Comparison of ENCODE assay signal across 10 mouse cellular contexts in the genomic region with DNA sequence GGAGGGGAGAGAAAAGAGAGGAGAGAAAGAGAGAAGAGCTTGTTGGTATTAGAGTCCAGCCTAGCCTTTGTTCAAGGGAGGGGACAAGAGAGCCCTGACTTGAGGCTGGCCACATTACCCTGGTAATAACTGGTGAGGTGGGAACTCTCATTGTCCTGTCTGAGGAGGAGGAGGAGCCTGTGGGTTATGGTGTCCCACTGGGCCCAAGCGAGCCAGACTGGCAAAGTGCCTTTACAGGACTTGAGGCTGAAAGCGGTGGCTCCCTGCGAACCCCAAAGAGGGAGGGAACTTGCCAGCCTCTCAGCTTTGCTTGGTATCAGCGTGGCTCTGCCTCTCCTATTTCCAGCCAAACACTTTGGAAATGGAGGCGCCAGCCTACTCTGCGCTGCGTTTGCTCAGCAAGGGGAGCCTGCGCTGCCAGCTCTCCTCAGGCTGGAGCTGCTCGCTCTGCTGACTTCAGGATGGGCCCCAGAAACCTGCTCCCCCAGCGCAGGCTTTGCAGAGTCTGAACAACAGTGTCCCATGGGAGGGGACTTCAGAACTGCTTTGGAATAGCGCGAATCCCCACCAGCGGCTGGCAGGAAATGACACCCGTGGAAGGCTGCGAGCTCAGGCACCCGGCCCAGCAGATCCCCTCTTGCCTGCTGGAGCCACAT.
DNase-seq lines count a peak whose midpoint lies in the region; ATAC-seq and TF ChIP-seq lines count a peak whose summit lies in the region.
"Had no signal": no experiment of that assay in that cellular context is flagged by ENCODE, and none has a peak within 500 bp of the region (broad histone marks: within the 10 kb centered on the region; RNA-seq: fewer than 3 reads in every experiment).

No protein-coding gene starts in this region.

- no peak for DNase-seq in hindbrain, embryonic 11.5 days (ENCODE audit: low spot score)
- no peak for DNase-seq in midbrain, embryonic 14.5 days
- peak; percentile 64 for DNase-seq in forebrain, postnatal 0 days
- peak; percentile 26 for DNase-seq in lung, postnatal 14 days
- DNase-seq in B cell, adult 2 months = no peak
- DNase-seq: thymus, postnatal 4 days had no signal

- no peaks in the 10 kb centered on the region for H3K36me3 ChIP-seq in hindbrain, embryonic 15.5 days
- no peaks in the 10 kb centered on the region for H3K36me3 ChIP-seq in hindbrain, embryonic 11.5 days (ENCODE audit: control insufficient read depth, insufficient read depth, low read length)
- no peaks in the 10 kb centered on the region for H3K36me3 ChIP-seq in midbrain, embryonic 15.5 days (replicated peaks)
- H3K36me3 ChIP-seq in midbrain, embryonic 14.5 days (ENCODE audit: control insufficient read depth, insufficient read depth, low read length) = no peaks in the 10 kb centered on the region
- H3K36me3 ChIP-seq in forebrain, postnatal 0 days (ENCODE audit: insufficient read depth) = no peaks in the 10 kb centered on the region
- H3K36me3 ChIP-seq: G1E had no signal

- H3K4me1 ChIP-seq in hindbrain, embryonic 15.5 days (replicated peaks) = peaks cover 47% of the 10 kb centered on the region
- peaks cover 13% of the 10 kb centered on the region for H3K4me1 ChIP-seq in hindbrain, embryonic 11.5 days (replicated peaks; ENCODE audit: control insufficient read depth, insufficient read depth, low read length)
- H3K4me1 ChIP-seq in midbrain, embryonic 15.5 days = peaks cover 31% of the 10 kb centered on the region
- H3K4me1 ChIP-seq in midbrain, embryonic 14.5 days (ENCODE audit: control insufficient read depth, insufficient read depth, low read length) = peaks cover 29% of the 10 kb centered on the region
- 0 out of 2 replicates have a peak, but pooled peaks cover 7% of the 10 kb centered on the region for H3K4me1 ChIP-seq in forebrain, postnatal 0 days (ENCODE audit: insufficient read depth)

- no peak for TF ChIP-seq CTCF in forebrain, postnatal 0 days (IDR thresholded peaks at IDR 0.05; ENCODE audit: low read depth)

- no peak overlapping the region for H3K9ac ChIP-seq in hindbrain, embryonic 15.5 days
- H3K9ac ChIP-seq in hindbrain, embryonic 11.5 days (ENCODE audit: low read depth, low read length) = no peak overlapping the region
- H3K9ac ChIP-seq in midbrain, embryonic 15.5 days = no peak overlapping the region
- H3K9ac ChIP-seq in midbrain, embryonic 14.5 days (replicated peaks; ENCODE audit: low read length) = no peak overlapping the region
- peak overlapping the region; percentile 0; the same call in 1 of the 2 replicates for H3K9ac ChIP-seq in forebrain, postnatal 0 days

- 42% methylated on average over 16 of the region's 16 CpGs for WGBS in hindbrain, embryonic 15.5 days
- 53% methylated on average over 16 of the region's 16 CpGs for WGBS in hindbrain, embryonic 11.5 days
- WGBS in midbrain, embryonic 15.5 days = 44% methylated on average over 16 of the region's 16 CpGs
- 47% methylated on average over 16 of the region's 16 CpGs for WGBS in midbrain, embryonic 14.5 days
- WGBS in forebrain, postnatal 0 days = 39% methylated on average over 16 of the region's 16 CpGs

- peak; percentile 35; the same call in 1 of the 2 replicates for ATAC-seq in hindbrain, embryonic 15.5 days (ENCODE audit: low FRiP score, low read depth)
- ATAC-seq in hindbrain, embryonic 11.5 days (ENCODE audit: low FRiP score) = no peak
- ATAC-seq in midbrain, embryonic 15.5 days (replicated peaks) = 0 out of 2 replicates have a peak, but pooled peaks have one; percentile 13
- no peak for ATAC-seq in midbrain, embryonic 14.5 days (ENCODE audit: low FRiP score, low TSS enrichment)
- ATAC-seq in forebrain, postnatal 0 days = peak; percentile 42
- no peak for ATAC-seq in cerebellum, adult (ENCODE audit: insufficient number of reproducible peaks, low FRiP score, low TSS enrichment)

- H3K4me2 ChIP-seq in hindbrain, embryonic 15.5 days = 0 out of 2 replicates have a peak overlapping the region, but pooled peaks have one; percentile 4
- H3K4me2 ChIP-seq in hindbrain, embryonic 11.5 days (replicated peaks; ENCODE audit: low read depth, low read length) = no peak overlapping the region
- no peak overlapping the region for H3K4me2 ChIP-seq in midbrain, embryonic 15.5 days
- no peak overlapping the region for H3K4me2 ChIP-seq in midbrain, embryonic 14.5 days (ENCODE audit: low read length)
- no peak overlapping the region for H3K4me2 ChIP-seq in forebrain, postnatal 0 days (ENCODE audit: low read depth)

- no peak overlapping the region for H3K27ac ChIP-seq in hindbrain, embryonic 15.5 days (replicated peaks)
- H3K27ac ChIP-seq in hindbrain, embryonic 11.5 days (ENCODE audit: low read depth, low read length) = no peak overlapping the region
- H3K27ac ChIP-seq in midbrain, embryonic 15.5 days = no peak overlapping the region
- no peak overlapping the region for H3K27ac ChIP-seq in midbrain, embryonic 14.5 days (replicated peaks; ENCODE audit: low read depth, low read length)
- H3K27ac ChIP-seq in forebrain, postnatal 0 days (ENCODE audit: low read depth, low read length) = 0 out of 2 replicates have a peak overlapping the region, but pooled peaks have one; percentile 1

- no peaks in the 10 kb centered on the region for H3K27me3 ChIP-seq in hindbrain, embryonic 15.5 days
- 0 out of 2 replicates have a peak, but pooled peaks cover 2% of the 10 kb centered on the region for H3K27me3 ChIP-seq in hindbrain, embryonic 11.5 days (ENCODE audit: control insufficient read depth, insufficient read depth, low read length)
- H3K27me3 ChIP-seq in midbrain, embryonic 15.5 days (replicated peaks) = no peaks in the 10 kb centered on the region
- no peaks in the 10 kb centered on the region for H3K27me3 ChIP-seq in midbrain, embryonic 14.5 days (ENCODE audit: control insufficient read depth, insufficient read depth, low read length)
- no peaks in the 10 kb centered on the region for H3K27me3 ChIP-seq in forebrain, postnatal 0 days (ENCODE audit: insufficient read depth, low read length)

- H3K9me3 ChIP-seq in hindbrain, embryonic 15.5 days = no peaks in the 10 kb centered on the region
- no peaks in the 10 kb centered on the region; the same call in 1 of the 2 replicates for H3K9me3 ChIP-seq in hindbrain, embryonic 11.5 days (ENCODE audit: control insufficient read depth, low read length)
- H3K9me3 ChIP-seq in midbrain, embryonic 15.5 days = no peaks in the 10 kb centered on the region
- H3K9me3 ChIP-seq in midbrain, embryonic 14.5 days (ENCODE audit: control insufficient read depth, low read length) = no peaks in the 10 kb centered on the region
- no peaks in the 10 kb centered on the region for H3K9me3 ChIP-seq in forebrain, postnatal 0 days (ENCODE audit: low read length)

- H3K4me3 ChIP-seq in hindbrain, embryonic 15.5 days = no peak overlapping the region
- H3K4me3 ChIP-seq in hindbrain, embryonic 11.5 days (ENCODE audit: low read depth, low read length) = no peak overlapping the region
- no peak overlapping the region for H3K4me3 ChIP-seq in midbrain, embryonic 15.5 days
- H3K4me3 ChIP-seq in midbrain, embryonic 14.5 days (replicated peaks; ENCODE audit: low read depth, low read length) = no peak overlapping the region
- no peak overlapping the region for H3K4me3 ChIP-seq in forebrain, postnatal 0 days (ENCODE audit: low read depth, low read length)

Comparison
In these comparisons a context has a peak if more than half of its experiments do, and no peak if none do; other contexts are left out.
1. ATAC-seq: peak in hindbrain, embryonic 15.5 days (single experiment), midbrain, embryonic 15.5 days (single experiment) and forebrain, postnatal 0 days (single experiment); none in hindbrain, embryonic 11.5 days (single experiment), midbrain, embryonic 14.5 days (single experiment) and cerebellum, adult (single experiment).
2. DNase-seq: peak in forebrain, postnatal 0 days (single experiment) and lung, postnatal 14 days (single experiment); none in hindbrain, embryonic 11.5 days (single experiment), midbrain, embryonic 14.5 days (single experiment) and B cell, adult 2 months (0 of 2).